Mouse (Mus musculus) spleen, adult 2 months (tissue): ENCODE data around the gene Camta2. TPM values are rescaled to one million over a fixed set of nuclear protein-coding genes. Genes with fewer than 3 reads are reported as not detected.

Experiments used
- DNase-seq, 2 experiments: peaks; one replicate each; pipeline versions ENCODE4 v3.0.0 to v3.0.0-alpha.2; 2012 to 2021; ENCODE audit warnings: low spot score in 2 of 2, low read depth in 1 of 2
- H3K27ac ChIP-seq: fragments of 200-500 bp; 2 replicates; pipeline ENCODE4 v1.5.1; 2012; ENCODE audit warnings: low read length, inconsistent platforms; ENCODE audit not compliant: insufficient read depth
- H3K27me3 ChIP-seq: fragments of 200-500 bp; 2 replicates; pipeline ENCODE4 v1.6.1; 2012; ENCODE audit warnings: mild to moderate bottlenecking, moderate library complexity, low read length, inconsistent platforms; ENCODE audit not compliant: control insufficient read depth, insufficient read depth
- H3K36me3 ChIP-seq: fragments of 200-500 bp; 2 replicates; pipeline ENCODE4 v1.6.1; 2012; ENCODE audit warnings: mild to moderate bottlenecking, low read length, inconsistent platforms; ENCODE audit not compliant: control insufficient read depth, insufficient read depth
- H3K4me1 ChIP-seq: fragments of 200-500 bp; 2 replicates; pipeline ENCODE4 v1.6.1; 2011; ENCODE audit warnings: inconsistent platforms; ENCODE audit not compliant: control insufficient read depth, insufficient read depth, insufficient read length
- H3K4me3 ChIP-seq: fragments of 200-500 bp; 2 replicates; pipeline ENCODE4 v1.5.1; 2011; ENCODE audit warnings: mild to moderate bottlenecking, inconsistent platforms; ENCODE audit not compliant: insufficient read depth, insufficient read length; ENCODE audit errors: extremely low read depth
- CTCF ChIP-seq: fragments of 200-500 bp; IDR thresholded peaks from 2 replicates; pipeline ENCODE4 v1.5.1; 2011; ENCODE audit warnings: mild to moderate bottlenecking, inconsistent platforms; ENCODE audit not compliant: insufficient read depth, insufficient read length, insufficient replicate concordance; ENCODE audit errors: extremely low read depth
- POLR2A ChIP-seq: fragments of 200-500 bp; IDR thresholded peaks from 2 replicates; pipeline ENCODE4 v1.6.1; 2011; ENCODE audit warnings: low read depth, low read length, inconsistent platforms
- WGBS: fragments of 180-500 bp; shearing (Covaris S2); methylation state at CpG from one replicate; pipeline ENCODE4 v1.1.7; 2018; 5-methylcytosine and 5-hydroxymethylcytosine counted together
- polyA plus RNA-seq: library from polyadenylated mRNA; depleted of rRNA; stranded (reverse); fragments of >200 nt; gene quantifications from 2 replicates; pipeline ENCODE4 v1.2.3, GENCODE M21; 2012

The Camta2 gene
- polyA plus RNA-seq, 1 experiment: 36.6 TPM

GRCm38 (mm10) chr11:70638293-70638692 is 49.6 kb downstream of the Camta2 start:
- Histone ChIP-seq H3K27ac (no peak overlapping the region), H3K4me1 (no peaks in the 10 kb centered on the region), H3K27me3 (no peaks in the 10 kb centered on the region)

GRCm38 (mm10) chr11:70637764-70638163 is 50.1 kb downstream of the Camta2 start:
- Histone ChIP-seq H3K27ac (no peak overlapping the region), H3K36me3 (no peaks in the 10 kb centered on the region), H3K27me3 (no peaks in the 10 kb centered on the region), H3K4me3 (no peak overlapping the region), H3K4me1 (no peaks in the 10 kb centered on the region)
- no peak for TF ChIP-seq CTCF
- no peak for TF ChIP-seq POLR2A
- 92% methylated on average over 1 of the region's 1 CpGs for WGBS
- no peak for DNase-seq

More at GRCm38 (mm10) chr11:70638293-70638692, 49.6 kb downstream of the Camta2 start:
- Histone ChIP-seq H3K36me3 (no peaks in the 10 kb centered on the region), H3K4me3 (no peak overlapping the region)
- WGBS: 69% methylated on average over 1 of the region's 1 CpGs
- TF ChIP-seq POLR2A (no peak), CTCF (no peak)
- no peak for DNase-seq

- no peak for TF ChIP-seq POLR2A
- TF ChIP-seq CTCF: no peak
- 92% methylated on average over 4 of the region's 4 CpGs for WGBS
- no peak overlapping the region for H3K4me3 ChIP-seq
Measured at GRCm38 (mm10) chr11:70635601-70636000, 52.3 kb downstream of the Camta2 start.

GRCm38 (mm10) chr11:70630129-70630528 is 57.8 kb downstream of the Camta2 start:
- no peaks in the 10 kb centered on the region for H3K4me1 ChIP-seq
- H3K4me3 ChIP-seq: no peak overlapping the region
- no peak for DNase-seq
- no peaks in the 10 kb centered on the region for H3K27me3 ChIP-seq
- H3K27ac ChIP-seq: no peak overlapping the region
- TF ChIP-seq CTCF (no peak), POLR2A (no peak)
- no peaks in the 10 kb centered on the region for H3K36me3 ChIP-seq
- 63% methylated on average over 7 of the region's 7 CpGs for WGBS

More at GRCm38 (mm10) chr11:70635601-70636000, 52.3 kb downstream of the Camta2 start:
- Histone ChIP-seq H3K27me3 (no peaks in the 10 kb centered on the region), H3K4me1 (no peaks in the 10 kb centered on the region), H3K27ac (no peak overlapping the region), H3K36me3 (no peaks in the 10 kb centered on the region)
- DNase-seq: no peak

- Histone ChIP-seq H3K4me1 (no peaks in the 10 kb centered on the region), H3K36me3 (no peaks in the 10 kb centered on the region), H3K27me3 (no peaks in the 10 kb centered on the region), H3K4me3 (no peak overlapping the region), H3K27ac (no peak overlapping the region)
- TF ChIP-seq POLR2A (no peak), CTCF (peak; percentile 27; the same call in 1 of the 2 replicates)
- DNase-seq: peak in 1 of 2 experiments; percentile 33
- 60% methylated on average over 5 of the region's 5 CpGs for WGBS
Measured at GRCm38 (mm10) chr11:70629557-70629956, 58.3 kb downstream of the Camta2 start.

GRCm38 (mm10) chr11:70628431-70628830 is 59.5 kb downstream of the Camta2 start:
- H3K27me3 ChIP-seq: no peaks in the 10 kb centered on the region
- TF ChIP-seq POLR2A (no peak), CTCF (no peak)
- H3K27ac ChIP-seq: no peak overlapping the region
- WGBS: 67% methylated on average over 2 of the region's 2 CpGs
- H3K4me1 ChIP-seq: no peaks in the 10 kb centered on the region
- no peak overlapping the region for H3K4me3 ChIP-seq
- no peaks in the 10 kb centered on the region for H3K36me3 ChIP-seq
- no peak for DNase-seq

GRCm38 (mm10) chr11:70626877-70627276 is 61.0 kb downstream of the Camta2 start:
- no peak overlapping the region for H3K4me3 ChIP-seq
- no peak overlapping the region for H3K27ac ChIP-seq
- H3K4me1 ChIP-seq: no peaks in the 10 kb centered on the region
- no peaks in the 10 kb centered on the region for H3K36me3 ChIP-seq
- TF ChIP-seq CTCF: no peak
- TF ChIP-seq POLR2A: no peak
- 73% methylated on average over 4 of the region's 4 CpGs for WGBS
- DNase-seq: no peak
- H3K27me3 ChIP-seq: no peaks in the 10 kb centered on the region
